Mouse (Mus musculus) thymus, adult 2 months (tissue): Measurements from ENCODE around the gene Mybl2. TPM values are rescaled to one million over a fixed set of nuclear protein-coding genes. Genes with fewer than 3 reads are reported as not detected.

Source experiments
- DNase-seq: peaks from one replicate; pipeline ENCODE4 v3.0.0; 2021
- H3K27ac ChIP-seq: fragments of 200-500 bp; 2 replicates; pipeline ENCODE4 v1.5.1; 2012; ENCODE audit warnings: low read length, control low read depth; ENCODE audit not compliant: control insufficient read depth, insufficient read depth
- H3K27me3 ChIP-seq: fragments of 200-500 bp; 2 replicates; pipeline ENCODE4 v1.6.1; 2012; ENCODE audit warnings: mild to moderate bottlenecking, low read length, moderate library complexity, mixed read lengths; ENCODE audit not compliant: control insufficient read depth, insufficient read depth
- H3K36me3 ChIP-seq: fragments of 200-500 bp; 2 replicates; pipeline ENCODE4 v1.6.1; 2012; ENCODE audit warnings: mild to moderate bottlenecking, low read length, moderate library complexity; ENCODE audit not compliant: control insufficient read depth, insufficient read depth
- H3K4me1 ChIP-seq: fragments of 200-500 bp; replicated peaks from 2 replicates; pipeline ENCODE4 v1.6.1; 2012; ENCODE audit warnings: low read length; ENCODE audit not compliant: control insufficient read depth, insufficient read depth
- H3K4me3 ChIP-seq: fragments of 200-500 bp; 2 replicates; pipeline ENCODE4 v1.5.1; 2012; ENCODE audit warnings: mild to moderate bottlenecking, low read length, control low read depth, moderate library complexity; ENCODE audit not compliant: control insufficient read depth, insufficient read depth
- CTCF ChIP-seq: fragments of 200-500 bp; IDR thresholded peaks from 2 replicates; pipeline ENCODE4 v1.5.1; 2012; ENCODE audit warnings: mild to moderate bottlenecking, control low read depth, low read length, moderate library complexity, borderline replicate concordance; ENCODE audit not compliant: control insufficient read depth, poor library complexity, insufficient read depth; ENCODE audit errors: extremely low read depth
- POLR2A ChIP-seq: fragments of 200-500 bp; IDR thresholded peaks from 2 replicates; pipeline ENCODE4 v1.6.1; 2012; ENCODE audit warnings: mild to moderate bottlenecking, low read length, control low read depth, moderate library complexity; ENCODE audit not compliant: control insufficient read depth, poor library complexity, insufficient read depth; ENCODE audit errors: extremely low read depth
- WGBS: fragments of 180-500 bp; shearing (Covaris S2); methylation state at CpG from one replicate; pipeline ENCODE4 v1.1.7; 2018; 5-methylcytosine and 5-hydroxymethylcytosine counted together
- polyA plus RNA-seq: library from polyadenylated mRNA; depleted of rRNA; stranded (reverse); fragments of >200 nt; gene quantifications from 2 replicates; pipeline ENCODE4 v1.2.3, GENCODE M21; 2012

Mybl2 gene
- polyA plus RNA-seq, 1 experiment: 29.8 TPM

GRCm38 (mm10) chr2:163067233-163067632 is 12.7 kb downstream of the Mybl2 start:
- Histone ChIP-seq H3K4me3 (no peak overlapping the region), H3K27ac (no peak overlapping the region), H3K36me3 (peaks cover 14% of the 10 kb centered on the region), H3K4me1 (no peaks in the 10 kb centered on the region), H3K27me3 (no peaks in the 10 kb centered on the region)
- TF ChIP-seq POLR2A: no peak
- no peak for TF ChIP-seq CTCF
- WGBS: 100% methylated on average over 1 of the region's 1 CpGs
- DNase-seq: no peak

GRCm38 (mm10) chr2:163070213-163070612 is 15.7 kb downstream of the Mybl2 start:
- Histone ChIP-seq H3K27me3 (no peaks in the 10 kb centered on the region), H3K4me1 (no peaks in the 10 kb centered on the region), H3K4me3 (no peak overlapping the region), H3K36me3 (peaks cover 25% of the 10 kb centered on the region; the same call in 1 of the 2 replicates), H3K27ac (no peak overlapping the region)
- TF ChIP-seq CTCF (no peak), POLR2A (no peak)
- WGBS: 94% methylated on average over 3 of the region's 3 CpGs
- DNase-seq: no peak

GRCm38 (mm10) chr2:163071590-163071989 is 17.1 kb downstream of the Mybl2 start:
- Histone ChIP-seq H3K36me3 (peaks cover 29% of the 10 kb centered on the region; the same call in 1 of the 2 replicates), H3K4me1 (no peaks in the 10 kb centered on the region), H3K27me3 (no peaks in the 10 kb centered on the region), H3K27ac (no peak overlapping the region), H3K4me3 (no peak overlapping the region)
- WGBS: 98% methylated on average over 3 of the region's 3 CpGs
- no peak for TF ChIP-seq CTCF
- no peak for TF ChIP-seq POLR2A
- DNase-seq: no peak

- DNase-seq: no peak
- 96% methylated on average over 9 of the region's 9 CpGs for WGBS
- Histone ChIP-seq H3K27me3 (no peaks in the 10 kb centered on the region), H3K4me1 (no peaks in the 10 kb centered on the region), H3K27ac (no peak overlapping the region), H3K36me3 (peaks cover 34% of the 10 kb centered on the region; the same call in 1 of the 2 replicates), H3K4me3 (no peak overlapping the region)
- TF ChIP-seq CTCF: no peak
These were observed 18.7 kb downstream of the Mybl2 start for GRCm38 (mm10) chr2:163073023-163073757.

- WGBS: 97% methylated on average over 7 of the region's 7 CpGs
- no peak for DNase-seq
- Histone ChIP-seq H3K4me3 (no peak overlapping the region), H3K36me3 (peaks cover 35% of the 10 kb centered on the region; the same call in 1 of the 2 replicates), H3K27ac (no peak overlapping the region), H3K4me1 (no peaks in the 10 kb centered on the region), H3K27me3 (no peaks in the 10 kb centered on the region)
- TF ChIP-seq CTCF: no peak
- TF ChIP-seq POLR2A: no peak
These were observed 19.5 kb downstream of the Mybl2 start for GRCm38 (mm10) chr2:163074006-163074405.

- TF ChIP-seq POLR2A (no peak), CTCF (no peak)
- Histone ChIP-seq H3K27me3 (no peaks in the 10 kb centered on the region), H3K4me3 (no peak overlapping the region), H3K4me1 (no peaks in the 10 kb centered on the region), H3K27ac (no peak overlapping the region), H3K36me3 (peaks cover 33% of the 10 kb centered on the region; the same call in 1 of the 2 replicates)
- DNase-seq: no peak
- 96% methylated on average over 12 of the region's 12 CpGs for WGBS
These were observed 20.3 kb downstream of the Mybl2 start for GRCm38 (mm10) chr2:163074808-163075207.
